Mouse (Mus musculus) cerebellum, postnatal 36 days (tissue): ENCODE data around the gene Hacd3.
"Not testable (repeated sequence)": the region's sequence is repeated elsewhere in the genome, so short reads cannot be mapped to it uniquely, and the experiment has no call there.

Experiments used
- DNase-seq, 2 experiments: peaks; one replicate each; pipeline ENCODE4 v3.0.0; 2021 to 2022; ENCODE audit warnings: mixed read lengths in 2 of 2

Gene Hacd3

DNA sequence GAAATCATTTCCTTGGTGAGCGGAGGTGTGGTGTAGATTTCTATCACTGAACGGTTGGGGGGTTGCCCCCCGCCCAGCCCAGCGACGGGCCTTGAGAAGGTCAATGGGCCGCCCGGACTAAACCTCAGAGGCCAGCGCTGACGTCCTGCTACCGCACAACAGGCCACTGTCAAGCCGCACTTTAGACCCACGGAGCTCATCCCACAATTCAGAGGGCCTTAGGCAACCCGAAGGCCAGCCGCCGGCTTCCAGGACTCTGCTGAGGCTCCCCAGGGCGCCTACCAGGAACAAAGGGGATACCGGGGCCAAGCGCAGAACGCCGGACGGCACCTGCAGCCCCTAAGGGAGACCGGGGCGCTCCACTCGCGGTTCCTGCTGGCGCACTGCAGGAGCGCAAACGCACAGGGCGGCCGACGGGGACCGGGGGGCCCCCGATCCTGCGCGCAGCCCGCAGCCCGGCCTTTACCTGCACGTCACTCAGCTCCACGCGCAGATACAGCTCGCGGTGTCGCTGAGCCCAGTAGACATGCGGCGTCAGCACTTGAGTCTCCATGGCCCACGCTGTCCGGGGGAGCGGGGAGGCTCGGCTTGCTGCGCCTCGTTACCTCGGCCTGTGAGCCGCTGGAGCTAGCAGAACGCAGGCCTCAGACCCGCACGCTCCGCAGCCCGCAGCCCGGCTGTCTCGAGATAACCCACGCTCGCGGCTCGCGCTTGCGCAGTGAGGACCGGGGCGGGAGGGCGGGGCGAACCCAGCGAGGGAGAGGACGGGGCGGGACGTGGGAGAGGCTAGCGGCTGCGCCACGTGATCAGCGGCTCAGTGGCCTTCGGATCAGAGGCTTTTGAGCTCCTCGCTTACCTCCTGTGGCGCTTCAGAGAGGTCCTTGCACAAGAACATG lies at the start of gene Hacd3:
TSS of gene Hacd3 (minus strand) at position 703 of the 896 bp plus-strand sequence.
- peak; percentile 87 to 91 for DNase-seq

DNA sequence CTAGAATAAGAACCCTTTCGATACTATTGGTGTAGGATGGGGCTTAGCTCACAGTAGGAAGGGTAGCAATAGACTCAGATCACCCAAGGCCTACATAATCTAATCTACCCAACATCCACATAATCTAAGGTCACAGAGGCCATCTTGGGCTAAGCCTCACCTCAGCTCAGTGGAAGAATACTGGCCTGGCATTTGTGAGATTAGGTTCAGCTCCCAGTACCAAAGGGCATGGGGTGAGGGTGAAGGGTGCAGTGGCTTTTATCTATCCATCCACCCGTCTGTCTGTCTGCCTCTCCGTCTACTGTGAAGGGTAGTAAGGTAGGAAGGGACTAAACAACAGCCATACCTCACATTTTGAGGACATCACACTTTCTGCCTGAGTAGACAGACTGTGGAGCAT lies 49.1 kb upstream of the Hacd3 start:
- no peak for DNase-seq

DNA sequence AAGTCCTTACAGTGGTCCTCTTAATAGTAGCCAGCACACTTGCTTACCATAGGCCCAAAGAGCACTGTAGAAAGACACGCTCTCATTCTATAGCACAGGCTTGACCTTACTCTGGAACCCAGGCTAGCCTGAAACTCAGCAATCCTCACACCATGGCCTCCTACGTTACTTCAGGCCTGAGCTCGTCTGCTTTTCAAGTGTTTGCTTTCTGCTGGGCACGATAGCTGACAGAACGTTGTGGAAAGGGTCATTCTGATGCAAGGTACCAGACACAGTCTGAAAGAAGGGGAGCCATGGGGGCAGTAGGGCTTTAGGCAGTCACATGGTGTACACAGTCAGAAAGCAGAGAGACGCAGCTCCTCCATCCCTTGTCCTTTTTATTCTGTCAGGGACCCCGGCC lies 42.8 kb upstream of the Hacd3 start:
- no peak for DNase-seq

DNA sequence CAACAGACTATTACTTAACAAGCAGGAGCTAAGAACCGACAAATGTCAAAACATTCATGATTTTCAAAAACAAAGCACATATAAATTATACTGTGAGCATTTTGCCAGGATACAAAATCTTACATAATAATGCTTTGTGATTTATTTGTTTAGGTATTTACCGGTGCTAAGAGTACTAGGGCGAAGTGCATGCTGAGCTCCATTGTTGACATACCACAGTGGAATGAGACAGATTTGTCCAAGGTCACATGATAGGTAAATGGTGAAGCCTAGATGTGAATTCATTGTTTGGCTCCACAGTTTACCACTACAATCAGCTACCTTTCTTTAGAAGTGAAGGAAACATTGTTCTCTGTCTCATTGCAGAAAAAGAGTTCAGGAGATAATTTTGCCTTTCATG lies 29.5 kb upstream of the Hacd3 start:
- DNase-seq = no peak

DNA sequence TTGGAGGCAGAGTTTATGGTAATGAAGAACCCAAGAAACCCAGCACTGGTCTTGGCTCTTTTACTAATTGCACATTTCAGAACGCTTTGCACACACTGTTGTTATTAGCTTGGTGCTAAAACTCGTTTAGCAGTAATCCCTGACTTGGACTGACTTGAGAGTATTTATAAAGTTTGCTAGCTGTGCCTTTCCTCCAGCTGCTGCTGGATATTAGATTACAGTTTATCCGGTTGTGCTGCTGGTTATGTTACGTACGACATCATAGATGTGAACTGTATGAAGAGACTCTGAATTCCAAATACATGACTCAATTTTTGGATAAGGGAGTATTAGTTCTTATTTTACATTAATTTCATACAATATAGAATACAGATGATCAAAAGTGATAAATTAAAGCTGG lies 27.9 kb upstream of the Hacd3 start:
- DNase-seq = no peak

DNA sequence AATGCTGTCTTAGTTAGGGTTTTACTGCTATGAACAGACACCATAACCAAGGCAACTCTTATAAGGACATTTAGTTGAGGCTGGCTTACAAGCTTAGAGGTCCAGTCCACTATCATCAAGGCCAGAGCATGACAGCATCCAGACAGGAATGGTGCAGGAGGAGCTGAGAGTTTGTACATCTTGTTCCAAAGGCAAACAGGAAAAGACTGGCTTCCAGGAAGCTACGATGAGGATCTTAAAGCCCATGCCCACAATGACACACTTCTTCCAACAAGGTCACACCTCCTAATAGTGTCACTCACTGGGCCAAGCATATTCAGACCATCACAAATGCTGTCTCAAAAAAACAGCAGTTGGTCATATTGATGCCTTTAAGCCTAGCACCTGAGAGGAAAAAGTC lies 25.5 kb upstream of the Hacd3 start:
- no peak for DNase-seq

DNA sequence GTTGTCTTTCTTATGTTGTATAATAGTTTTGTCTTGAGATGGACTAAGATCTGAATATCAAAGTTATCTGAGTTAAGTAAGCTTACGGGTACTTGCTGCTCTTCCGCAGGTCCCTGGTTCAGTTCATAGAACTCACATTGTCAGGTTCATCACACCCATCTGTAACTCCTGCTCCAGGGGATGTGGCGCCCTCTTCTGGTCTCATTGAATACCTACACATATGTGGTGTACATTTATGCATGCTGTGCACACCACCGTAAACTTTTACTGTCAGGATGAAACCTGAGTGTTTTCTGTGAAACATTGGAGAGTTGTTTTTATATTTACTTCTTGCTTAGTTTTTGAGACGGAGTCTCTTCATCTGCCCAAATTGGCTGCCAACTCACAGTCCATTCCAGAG lies 19.9 kb upstream of the Hacd3 start:
- no peak for DNase-seq

DNA sequence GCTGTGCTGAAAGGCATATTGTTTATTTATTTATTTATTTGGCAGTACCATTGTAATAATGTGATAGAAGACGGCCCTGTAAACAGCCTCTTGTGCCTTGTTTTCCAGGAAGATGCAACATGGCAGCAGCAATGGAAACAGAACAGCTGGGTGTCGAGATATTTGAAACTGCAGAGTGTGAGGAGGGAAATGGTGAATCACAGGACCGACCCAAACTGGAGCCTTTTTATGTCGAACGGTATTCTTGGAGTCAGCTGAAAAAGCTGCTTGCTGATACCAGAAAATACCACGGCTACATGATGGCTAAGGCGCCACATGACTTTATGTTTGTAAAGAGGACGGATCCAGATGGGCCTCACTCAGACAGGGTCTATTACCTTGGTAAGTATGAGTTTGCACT lies 15.4 kb upstream of the Hacd3 start:
- DNase-seq = no peak

DNA sequence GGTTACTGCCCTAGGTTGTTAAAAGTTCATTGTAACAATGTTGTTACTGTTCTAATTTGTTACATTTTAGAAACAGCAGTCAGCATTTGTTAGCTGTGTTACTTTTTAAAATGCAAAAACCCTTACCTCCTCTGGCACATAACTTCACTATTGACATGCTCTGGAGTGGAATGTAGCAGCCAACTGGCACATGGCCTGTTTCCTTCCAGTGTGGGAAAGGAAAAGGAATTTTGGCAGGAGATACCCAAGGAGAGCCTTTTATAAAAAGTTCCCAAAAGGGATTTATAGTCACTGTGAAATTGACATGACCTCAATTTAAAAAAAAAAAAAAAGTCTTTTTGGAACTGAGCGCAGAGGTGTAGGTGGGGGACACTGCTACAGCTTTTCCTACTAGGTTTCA lies 15.0 kb upstream of the Hacd3 start:
- DNase-seq = no peak

DNA sequence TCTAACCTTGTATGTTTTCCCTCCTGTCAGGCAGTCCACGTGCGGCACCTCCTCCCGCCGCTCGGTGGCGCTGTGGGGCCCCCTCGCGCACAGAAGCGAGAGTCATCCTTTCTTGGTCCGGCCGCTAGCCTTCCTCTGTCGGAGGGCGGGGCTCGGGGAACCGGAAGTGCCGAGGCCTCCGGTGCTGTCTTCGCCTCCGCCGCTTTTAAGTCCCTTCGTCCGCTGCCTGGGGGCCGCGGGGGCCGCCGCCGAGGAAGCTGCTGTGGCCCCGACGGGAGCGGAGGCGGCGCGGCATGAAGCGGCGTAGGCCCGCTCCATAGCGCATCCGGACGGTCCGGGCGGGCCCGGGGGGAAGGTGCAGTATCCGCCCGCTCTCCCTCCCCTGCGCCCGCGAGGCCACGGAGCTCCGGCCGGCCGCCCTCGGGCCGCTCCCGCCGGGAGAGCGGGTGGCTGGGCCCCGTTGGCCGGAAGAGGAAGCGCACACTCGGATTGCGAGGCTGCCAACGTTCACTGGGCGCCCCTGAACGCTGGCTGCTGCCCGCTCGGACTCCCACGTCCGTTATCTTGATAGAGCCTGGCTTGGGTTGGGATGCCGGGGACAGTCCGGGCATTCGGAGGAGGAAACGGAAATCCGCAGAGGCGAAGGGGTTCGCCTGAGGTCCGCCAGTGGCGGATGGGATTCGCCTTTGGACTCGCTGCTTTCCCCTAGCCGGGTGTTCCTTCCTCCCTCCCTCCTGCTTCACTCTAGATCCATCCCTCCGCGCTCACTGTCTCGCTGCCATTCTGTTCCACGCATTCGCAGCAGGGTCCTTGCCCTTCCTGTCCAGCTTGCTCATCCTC lies 11.0 kb upstream of the Hacd3 start, which contains the start of gene Dpp8:
TSS of gene Dpp8 (plus strand) at position 146 of the 840 bp plus-strand sequence.
- DNase-seq = peak; percentile 94 to 95

DNA sequence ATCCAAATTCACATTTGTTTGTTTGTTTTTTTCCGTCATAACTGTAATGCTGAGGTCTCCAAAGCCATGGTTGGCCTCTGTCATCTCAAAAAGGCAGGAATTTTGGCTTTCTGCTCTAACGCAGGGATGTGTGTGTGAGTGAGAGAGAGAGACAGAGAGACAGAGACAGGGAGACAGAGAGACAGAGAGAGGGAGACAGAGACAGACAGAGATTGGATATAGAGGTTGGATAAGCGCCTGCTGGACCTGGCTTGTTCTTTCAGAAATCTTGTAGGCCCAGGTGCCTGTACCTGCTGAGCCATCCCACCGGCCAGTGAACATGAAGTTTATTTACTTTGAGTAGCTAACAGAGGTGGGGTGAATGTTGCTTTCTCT lies 10.4 kb upstream of the Hacd3 start:
- no peak for DNase-seq

DNA sequence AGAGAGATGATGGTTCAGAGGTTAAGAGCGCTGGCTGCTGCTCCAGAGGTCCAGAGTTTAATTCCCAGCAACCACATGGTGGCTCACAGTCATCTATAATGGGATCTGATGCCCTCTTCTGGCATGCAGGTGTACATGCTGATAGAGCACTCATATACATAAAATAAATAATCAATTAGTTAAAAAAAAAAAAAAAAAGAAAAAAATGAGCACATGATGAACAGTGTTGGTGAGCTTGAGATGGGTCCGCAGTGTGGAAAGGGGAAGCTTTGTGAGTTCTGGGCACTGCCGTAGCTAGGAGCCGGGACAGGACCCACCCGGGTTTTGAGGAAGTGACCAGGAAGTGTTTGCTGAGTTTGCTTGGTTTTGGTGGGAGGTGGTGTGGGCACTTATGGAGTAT lies 9.9 kb upstream of the Hacd3 start:
- not testable (repeated sequence) for DNase-seq

DNA sequence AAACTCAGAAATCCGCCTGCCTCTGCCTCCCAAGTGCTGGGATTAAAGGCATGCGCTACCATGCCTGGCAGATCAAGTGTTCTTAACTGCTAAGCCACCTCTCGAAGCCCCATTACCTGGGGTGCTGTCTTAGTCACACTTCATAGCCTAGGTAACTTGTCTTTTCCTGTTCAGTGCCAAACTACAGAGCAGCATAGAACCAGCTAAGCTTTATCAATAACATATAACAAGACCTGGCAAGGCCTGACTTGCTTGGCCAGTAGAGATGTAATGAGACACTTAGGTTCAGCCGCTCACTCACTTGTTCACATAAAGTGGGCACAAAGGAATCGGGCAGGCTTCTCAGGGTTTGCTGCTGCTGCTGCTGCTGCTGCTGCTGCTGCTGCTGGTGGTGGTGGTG lies 6.8 kb upstream of the Hacd3 start:
- no peak for DNase-seq

DNA sequence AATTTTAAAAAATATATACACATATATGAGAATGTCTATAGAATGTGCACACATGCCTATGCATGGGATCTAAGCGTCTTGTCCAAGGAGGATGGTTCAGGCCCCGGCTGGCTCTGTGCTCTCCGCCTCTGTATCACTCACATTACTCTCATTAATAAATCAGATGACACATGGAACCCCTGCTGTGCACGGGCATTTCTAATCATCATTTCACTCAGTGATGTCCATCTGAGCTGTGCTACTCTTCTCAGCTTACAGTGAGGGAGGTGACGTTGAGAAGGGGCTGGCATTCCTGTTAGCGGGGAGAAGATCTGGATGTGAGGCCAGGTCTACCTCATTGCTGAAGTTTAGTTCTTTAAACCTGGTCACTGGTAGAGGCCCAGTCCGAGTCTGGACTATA lies 5.7 kb upstream of the Hacd3 start:
- DNase-seq = no peak

DNA sequence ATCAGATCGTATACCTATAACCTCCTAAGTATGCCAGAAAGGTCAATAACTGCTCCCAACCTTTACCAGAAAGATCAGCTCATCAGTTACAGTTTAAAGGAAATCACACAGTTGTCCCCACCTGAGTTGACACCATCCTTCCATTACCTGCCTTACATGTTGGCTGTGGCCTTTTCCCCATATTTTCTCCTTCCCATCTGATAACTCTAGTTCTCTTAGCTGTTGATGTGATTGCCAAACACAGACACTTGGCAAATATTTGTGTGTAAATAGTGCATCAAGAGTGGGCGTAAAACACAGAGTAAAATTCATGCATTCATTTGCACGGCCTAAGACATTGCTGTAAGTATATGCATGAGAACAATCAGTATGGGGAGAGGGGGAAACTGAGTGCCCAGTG lies 2.0 kb upstream of the Hacd3 start:
- DNase-seq = no peak

DNA sequence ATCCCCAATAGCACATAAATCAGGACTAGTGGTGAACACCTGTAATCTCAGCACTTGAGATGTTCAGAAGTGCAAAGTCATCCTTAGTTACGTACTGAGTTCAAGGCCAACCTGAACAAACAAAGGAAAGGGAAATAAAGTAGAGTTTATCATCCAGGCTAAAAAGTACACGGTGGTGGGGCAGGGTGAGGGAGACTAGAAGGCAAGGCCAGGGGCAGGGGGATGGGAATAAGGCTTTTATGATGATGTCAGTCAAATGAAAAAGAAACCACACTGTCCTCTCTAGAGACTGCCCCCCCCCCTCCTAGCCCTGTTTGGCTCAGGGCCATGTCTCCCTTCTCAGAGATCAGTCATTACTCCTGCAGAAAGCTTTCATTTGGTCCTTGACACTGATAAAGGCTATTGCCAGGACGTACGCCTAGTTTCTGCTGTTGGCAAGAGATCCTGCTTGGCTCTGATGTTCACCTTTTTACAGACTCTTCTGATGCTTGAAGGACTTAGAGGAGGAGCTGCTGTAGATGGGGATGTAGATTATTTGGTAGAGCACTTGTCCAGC lies 1.2 kb upstream of the Hacd3 start:
- no peak for DNase-seq

DNA sequence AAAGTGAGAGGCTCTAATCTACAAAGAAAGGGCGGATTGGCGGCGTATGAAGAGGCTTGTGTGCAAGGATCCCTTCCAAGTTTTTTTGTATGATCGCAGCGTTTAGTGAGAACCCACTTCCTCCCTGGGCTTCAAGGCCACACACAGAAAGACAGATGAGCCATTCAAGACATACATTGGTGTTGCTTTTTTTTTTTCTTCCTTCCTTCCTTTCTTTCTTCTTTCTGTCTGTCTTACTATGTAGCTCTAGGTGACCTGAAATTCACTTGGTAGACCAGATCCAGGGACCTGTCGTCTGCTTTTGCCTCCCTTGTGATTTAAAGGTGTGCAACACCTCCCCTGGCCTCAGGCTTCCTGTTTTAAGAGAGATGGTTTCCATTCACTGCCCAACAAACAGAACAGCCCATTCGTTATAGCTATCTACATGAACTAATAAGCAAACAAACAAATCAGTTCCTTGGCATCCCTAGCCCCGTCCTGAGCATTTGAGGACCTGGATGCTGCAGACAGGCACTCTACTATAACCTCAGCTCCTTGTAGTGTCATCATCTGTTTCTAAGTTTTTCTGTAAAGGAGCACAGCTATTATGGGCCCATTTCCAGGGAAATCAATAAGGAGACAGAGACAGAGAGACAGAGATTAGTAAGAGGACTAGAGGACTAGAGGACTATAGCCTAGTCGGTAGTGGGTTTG lies 540 bp upstream of the Hacd3 start:
- DNase-seq = peak in 1 of 2 experiments; percentile 23

DNA sequence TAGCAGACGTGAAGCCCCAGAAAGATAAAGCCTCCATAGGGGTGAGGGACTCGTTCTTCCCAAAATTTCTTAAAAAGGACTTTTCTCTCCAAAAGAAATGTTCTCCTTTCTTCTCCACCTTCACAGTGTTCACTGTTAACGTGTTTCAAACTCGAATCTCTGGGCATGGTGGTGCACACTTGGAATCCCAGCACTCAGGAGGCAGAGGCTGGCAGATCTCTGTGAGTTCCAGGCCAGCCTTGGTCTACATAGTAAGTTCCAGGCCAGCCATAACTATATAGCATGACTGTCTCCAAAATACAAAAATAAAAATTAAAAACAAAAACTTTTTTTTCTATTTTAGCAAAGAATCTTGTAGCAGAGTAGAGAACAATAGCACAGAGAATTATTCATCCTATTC lies 1.4 kb downstream of the Hacd3 start:
- no peak for DNase-seq

DNA sequence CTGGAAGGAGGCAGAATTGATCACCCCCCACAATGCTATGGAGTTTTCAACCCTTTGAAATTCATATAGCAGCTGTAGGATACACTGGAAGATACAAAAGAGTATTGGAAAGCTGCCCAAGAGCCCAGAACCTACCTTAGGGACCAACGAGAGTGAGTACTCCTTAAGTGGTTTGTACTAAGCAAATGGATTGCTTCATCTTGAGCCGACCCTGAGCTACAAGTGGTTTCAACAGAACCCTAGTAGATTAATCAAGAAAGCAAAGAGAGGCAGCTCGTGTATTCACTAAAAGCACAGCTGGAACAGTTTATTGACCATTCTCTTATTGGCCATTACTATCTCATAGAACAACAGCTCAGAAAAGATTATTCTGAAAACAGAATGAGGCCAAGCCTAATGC lies 2.3 kb downstream of the Hacd3 start:
- DNase-seq = no peak

DNA sequence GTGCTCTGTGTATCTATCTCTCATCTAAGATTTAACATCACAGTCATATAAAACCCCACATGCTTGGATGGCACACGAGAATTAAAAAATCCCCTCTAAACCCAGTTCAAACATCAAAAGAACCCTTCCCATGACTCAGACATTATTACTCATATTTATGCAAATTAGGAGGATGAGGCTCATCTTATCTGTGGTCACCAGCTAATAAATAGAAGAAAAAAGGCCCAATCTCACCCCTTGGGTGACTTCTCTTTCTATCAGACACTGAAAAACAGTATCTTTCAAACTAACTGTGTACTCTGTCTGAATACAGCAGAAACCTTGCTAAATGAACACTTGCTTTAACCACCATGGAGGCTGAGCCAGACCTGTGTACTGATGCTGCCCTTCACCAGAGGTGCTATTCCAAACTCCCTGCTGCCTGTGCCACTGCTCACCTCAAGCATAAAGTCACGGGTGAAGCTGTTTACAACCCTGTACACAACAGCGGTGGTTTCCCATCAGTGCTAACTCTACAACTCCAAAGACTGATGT lies 2.8 kb downstream of the Hacd3 start:
- no peak for DNase-seq

DNA sequence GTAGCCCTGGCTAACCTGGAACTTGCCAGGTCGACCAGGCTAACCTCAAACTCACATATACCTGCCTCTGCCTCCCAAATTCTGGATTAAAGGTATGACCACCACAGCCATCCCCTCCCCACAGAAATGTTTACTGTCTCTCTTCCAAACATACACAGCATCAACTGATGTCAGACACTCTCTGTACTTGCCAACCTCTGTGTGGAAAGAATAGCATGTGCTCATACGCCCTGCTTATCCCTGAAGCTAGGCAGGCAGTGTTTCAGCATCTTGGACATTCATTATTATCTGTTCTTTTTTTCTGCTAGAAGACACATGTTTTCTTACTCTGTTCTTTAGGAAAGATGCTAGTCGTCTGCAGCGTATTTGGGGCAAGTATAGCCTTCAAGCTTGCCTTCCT lies 3.6 kb downstream of the Hacd3 start:
- no peak for DNase-seq

DNA sequence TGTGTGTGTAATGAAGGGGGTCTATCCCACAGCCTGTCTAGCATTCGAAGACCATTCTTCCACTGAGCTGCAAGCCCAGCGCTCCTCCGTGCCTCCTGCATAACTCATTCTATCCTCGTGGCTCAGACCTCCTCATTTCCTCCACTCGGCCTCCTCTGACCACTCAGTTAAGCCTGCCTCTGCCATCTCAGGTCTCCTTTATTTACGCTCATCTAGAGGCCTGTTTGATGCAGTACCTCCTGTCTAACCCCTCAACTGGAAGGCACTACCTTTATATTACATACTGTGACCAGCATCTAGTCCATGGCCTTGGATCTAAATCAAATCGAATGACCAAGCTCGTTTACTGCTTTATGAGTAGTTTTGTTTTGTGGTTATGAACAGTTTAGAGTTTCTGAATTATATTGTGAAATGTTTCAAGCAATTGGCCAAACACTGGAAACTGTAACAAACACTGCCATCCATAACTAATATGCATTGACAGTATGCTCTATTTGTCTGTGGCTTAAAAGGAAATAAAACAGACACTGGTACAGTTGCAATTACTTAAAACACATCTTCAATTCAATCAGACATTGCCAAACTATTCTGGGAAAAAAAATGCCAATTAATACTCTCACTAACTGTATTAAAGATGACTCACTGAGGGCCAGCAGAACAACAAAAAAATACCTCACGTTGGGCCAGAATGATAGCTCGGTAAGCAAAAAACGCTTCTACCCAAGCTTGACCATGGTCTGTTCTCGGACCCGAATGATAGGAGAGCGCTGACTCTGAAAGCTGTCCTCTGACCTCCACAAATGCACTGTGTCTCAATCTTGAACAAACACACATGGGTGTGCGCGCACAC lies 4.3 kb downstream of the Hacd3 start:
- DNase-seq = no peak
